Mouse (Mus musculus) lung, embryonic 14.5 days (tissue): ENCODE results near the gene Pkp1. TPM values are rescaled to one million over a fixed set of nuclear protein-coding genes. Genes with fewer than 3 reads are reported as not detected.

Experiments
- ATAC-seq: fragments of 200-750 bp; cut with Nextera tagmentation; 2 replicates; pipeline ENCODE4 v1.8.0; 2017; ENCODE audit warnings: mild to moderate bottlenecking, moderate TSS enrichment, moderate library complexity; ENCODE audit not compliant: insufficient read depth
- DNase-seq: peaks from one replicate; pipeline ENCODE4 v3.0.0-alpha.2; 2015
- H3K27ac ChIP-seq: fragments of 300-500 bp; sonication (generic); 2 replicates; pipeline ENCODE4 v1.5.1; 2014; ENCODE audit warnings: low read depth, mild to moderate bottlenecking, moderate library complexity
- H3K27me3 ChIP-seq: fragments of 300-500 bp; sonication (generic); 2 replicates; pipeline ENCODE4 v1.6.1; 2014; ENCODE audit warnings: low read length, control low read depth; ENCODE audit not compliant: insufficient read depth
- H3K36me3 ChIP-seq: fragments of 300-500 bp; sonication (generic); 2 replicates; pipeline ENCODE4 v1.6.1; 2014; ENCODE audit warnings: control low read depth; ENCODE audit not compliant: insufficient read depth
- H3K4me1 ChIP-seq: fragments of 300-500 bp; sonication (generic); 2 replicates; pipeline ENCODE4 v1.6.1; 2014; ENCODE audit warnings: antibody characterized with exemption, control low read depth; ENCODE audit not compliant: insufficient read depth
- H3K4me2 ChIP-seq: fragments of 300-500 bp; sonication (generic); 2 replicates; pipeline ENCODE4 v1.6.1; 2014; ENCODE audit warnings: mild to moderate bottlenecking
- H3K4me3 ChIP-seq: fragments of 300-500 bp; sonication (generic); 2 replicates; pipeline ENCODE4 v1.5.1; 2014; ENCODE audit warnings: low read depth, low read length
- H3K9ac ChIP-seq: fragments of 300-500 bp; sonication (generic); 2 replicates; pipeline ENCODE4 v1.6.1; 2014
- H3K9me3 ChIP-seq: fragments of 300-500 bp; sonication (generic); 2 replicates; pipeline ENCODE4 v1.6.1; 2016; ENCODE audit warnings: low read depth, low read length, control low read depth
- CTCF ChIP-seq: IDR thresholded peaks from 2 replicates; pipeline ENCODE4 v1.5.1; 2016; ENCODE audit warnings: antibody characterized with exemption, low read depth
- WGBS: fragments of 180-500 bp; shearing (Covaris S2); extraction: QIAGEN DNeasy Blood & Tissue Kit; methylation state at CpG from one replicate; pipeline ENCODE4 v1.1.7; 2014; 5-methylcytosine and 5-hydroxymethylcytosine counted together
- polyA plus RNA-seq: library from polyadenylated mRNA; unstranded; fragments of >200 nt; fragmentation: Nextera tagmentation; extraction: Ambion mirVana; gene quantifications from 2 replicates; pipeline ENCODE4 v1.2.1, GENCODE M21; 2014

The Pkp1 gene
- polyA plus RNA-seq, 1 experiment from 2014 or later = 0.09 TPM

GRCm38 (mm10) chr1:135933704-135934293 lies 14.8 kb upstream of the Pkp1 start:
- H3K4me3 ChIP-seq = no peak overlapping the region
- no peaks in the 10 kb centered on the region; the same call in 1 of the 2 replicates for H3K27me3 ChIP-seq
- no peaks in the 10 kb centered on the region for H3K36me3 ChIP-seq
- no peaks in the 10 kb centered on the region for H3K9me3 ChIP-seq
- no peak overlapping the region for H3K4me2 ChIP-seq
- 62% methylated on average over 18 of the region's 18 CpGs for WGBS
- TF ChIP-seq CTCF = no peak
- no peaks in the 10 kb centered on the region for H3K4me1 ChIP-seq
- no peak overlapping the region for H3K27ac ChIP-seq
- H3K9ac ChIP-seq = no peak overlapping the region
- DNase-seq (no peak), ATAC-seq (no peak)

- no peak for TF ChIP-seq CTCF
- 63% methylated on average over 3 of the region's 3 CpGs for WGBS
- Histone ChIP-seq H3K27me3 (no peaks in the 10 kb centered on the region; the same call in 1 of the 2 replicates), H3K4me1 (no peaks in the 10 kb centered on the region), H3K4me3 (no peak overlapping the region), H3K36me3 (no peaks in the 10 kb centered on the region), H3K9me3 (no peaks in the 10 kb centered on the region), H3K4me2 (no peak overlapping the region), H3K9ac (no peak overlapping the region), H3K27ac (no peak overlapping the region)
- DNase-seq (no peak), ATAC-seq (no peak)
Measured at GRCm38 (mm10) chr1:135929876-135930275, 10.9 kb upstream of the Pkp1 start.

- no peaks in the 10 kb centered on the region for H3K9me3 ChIP-seq
- no peak for TF ChIP-seq CTCF
- H3K9ac ChIP-seq = no peak overlapping the region
- no peaks in the 10 kb centered on the region for H3K4me1 ChIP-seq
- no peak for DNase-seq
- H3K27ac ChIP-seq = no peak overlapping the region
- WGBS = 54% methylated on average over 5 of the region's 5 CpGs
- no peak for ATAC-seq
- peaks cover 23% of the 10 kb centered on the region; the same call in 1 of the 2 replicates for H3K27me3 ChIP-seq
- H3K36me3 ChIP-seq = no peaks in the 10 kb centered on the region
- no peak overlapping the region for H3K4me2 ChIP-seq
- no peak overlapping the region for H3K4me3 ChIP-seq
Measured at GRCm38 (mm10) chr1:135925848-135926247, 6.8 kb upstream of the Pkp1 start.

- Histone ChIP-seq H3K27me3 (peaks cover 36% of the 10 kb centered on the region), H3K4me3 (no peak overlapping the region), H3K27ac (no peak overlapping the region), H3K9me3 (no peaks in the 10 kb centered on the region), H3K36me3 (no peaks in the 10 kb centered on the region), H3K9ac (no peak overlapping the region), H3K4me1 (no peaks in the 10 kb centered on the region), H3K4me2 (no peak overlapping the region)
- TF ChIP-seq CTCF = no peak
- ATAC-seq (no peak), DNase-seq (no peak)
- WGBS = 68% methylated on average over 5 of the region's 5 CpGs
Measured at GRCm38 (mm10) chr1:135924377-135924994, 5.5 kb upstream of the Pkp1 start.

GRCm38 (mm10) chr1:135923229-135923628 lies 4.2 kb upstream of the Pkp1 start:
- Histone ChIP-seq H3K27ac (no peak overlapping the region), H3K9ac (no peak overlapping the region), H3K9me3 (no peaks in the 10 kb centered on the region), H3K4me1 (no peaks in the 10 kb centered on the region), H3K27me3 (peaks cover 49% of the 10 kb centered on the region), H3K36me3 (no peaks in the 10 kb centered on the region), H3K4me2 (no peak overlapping the region), H3K4me3 (no peak overlapping the region)
- DNase-seq = no peak
- WGBS = 67% methylated on average over 7 of the region's 7 CpGs
- no peak for TF ChIP-seq CTCF
- ATAC-seq = no peak

- Histone ChIP-seq H3K9ac (no peak overlapping the region), H3K4me1 (no peaks in the 10 kb centered on the region), H3K9me3 (no peaks in the 10 kb centered on the region), H3K27ac (no peak overlapping the region), H3K36me3 (no peaks in the 10 kb centered on the region), H3K4me3 (no peak overlapping the region), H3K27me3 (peaks cover 70% of the 10 kb centered on the region), H3K4me2 (no peak overlapping the region)
- no peak for TF ChIP-seq CTCF
- WGBS = 15% methylated on average over 5 of the region's 5 CpGs
- DNase-seq (no peak), ATAC-seq (no peak)
Measured at GRCm38 (mm10) chr1:135917206-135917605, 1.8 kb downstream of the Pkp1 start.

- Histone ChIP-seq H3K9ac (no peak overlapping the region), H3K27ac (no peak overlapping the region), H3K4me2 (no peak overlapping the region), H3K4me1 (no peaks in the 10 kb centered on the region), H3K27me3 (peaks cover 64% of the 10 kb centered on the region), H3K9me3 (no peaks in the 10 kb centered on the region), H3K36me3 (no peaks in the 10 kb centered on the region), H3K4me3 (no peak overlapping the region)
- TF ChIP-seq CTCF = no peak
- DNase-seq (no peak), ATAC-seq (no peak)
- WGBS = 29% methylated on average over 5 of the region's 5 CpGs
Measured at GRCm38 (mm10) chr1:135916486-135917058, 2.4 kb downstream of the Pkp1 start.
